Mouse (Mus musculus): ENCODE results near the gene Parva.

Gene Parva

DNA sequence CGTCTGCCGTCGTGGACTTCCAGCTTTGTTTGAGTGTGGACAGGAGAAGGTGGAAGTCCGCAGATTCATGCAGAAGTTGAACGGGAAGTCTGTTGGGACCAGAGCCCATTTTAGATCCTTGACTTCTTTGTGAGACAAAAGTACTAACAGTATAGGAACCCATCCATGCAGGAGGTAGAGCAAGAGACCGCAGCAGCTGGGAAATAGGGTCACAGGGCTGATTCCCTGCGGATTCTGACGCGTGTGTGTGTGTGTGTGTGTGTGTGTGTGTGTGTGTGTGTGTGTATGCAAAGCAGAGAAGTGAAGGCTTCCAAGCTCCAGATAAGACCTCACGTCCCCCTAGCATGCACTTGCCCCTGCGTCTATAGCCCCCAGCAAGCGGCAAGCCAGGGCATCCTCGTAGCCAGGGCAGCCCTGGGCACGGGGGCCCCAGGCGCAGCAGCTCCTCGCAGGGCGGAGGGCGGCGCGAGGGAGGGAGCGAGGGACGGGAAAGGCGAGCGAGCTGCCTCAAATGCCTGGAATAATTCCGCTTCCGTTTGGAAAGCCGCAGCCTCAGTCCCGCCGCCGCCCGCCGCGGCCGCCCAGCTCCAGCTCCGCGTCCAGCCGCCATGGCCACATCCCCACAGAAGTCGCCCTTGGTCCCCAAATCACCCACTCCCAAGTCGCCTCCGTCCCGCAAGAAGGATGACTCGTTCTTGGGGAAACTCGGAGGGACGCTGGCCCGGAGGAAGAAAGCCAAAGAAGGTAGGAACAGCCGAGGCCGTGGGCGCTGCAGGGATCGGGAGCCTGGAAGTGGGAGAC is at the start of gene Parva:
Gene Parva (plus strand): TSS at position 149 of the 801 bp plus-strand sequence.
- no peak for DNase-seq (ENCODE audit: low spot score in 2 of 2)

DNA sequence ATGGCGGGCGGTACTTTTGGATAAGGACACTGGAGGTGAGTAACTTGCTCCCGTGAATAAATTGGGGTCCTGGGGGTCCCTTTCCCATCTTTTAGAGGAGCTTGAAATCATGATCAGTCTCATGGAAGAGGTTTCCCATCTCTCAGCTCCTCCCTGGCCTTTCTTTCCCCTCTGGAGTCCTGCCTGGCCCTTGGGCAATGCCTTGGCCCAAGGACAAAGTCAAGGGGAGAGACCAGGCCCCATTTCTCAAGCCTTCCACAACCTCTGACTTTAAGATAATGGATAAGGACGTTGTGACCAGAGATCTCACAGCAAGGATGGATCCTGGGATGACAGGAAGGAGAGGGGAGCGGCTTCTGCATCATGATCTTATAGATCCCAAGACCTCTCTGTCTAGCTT is 49.2 kb upstream of the Parva start:
- no peak for DNase-seq (ENCODE audit: low spot score in 2 of 2)

DNA sequence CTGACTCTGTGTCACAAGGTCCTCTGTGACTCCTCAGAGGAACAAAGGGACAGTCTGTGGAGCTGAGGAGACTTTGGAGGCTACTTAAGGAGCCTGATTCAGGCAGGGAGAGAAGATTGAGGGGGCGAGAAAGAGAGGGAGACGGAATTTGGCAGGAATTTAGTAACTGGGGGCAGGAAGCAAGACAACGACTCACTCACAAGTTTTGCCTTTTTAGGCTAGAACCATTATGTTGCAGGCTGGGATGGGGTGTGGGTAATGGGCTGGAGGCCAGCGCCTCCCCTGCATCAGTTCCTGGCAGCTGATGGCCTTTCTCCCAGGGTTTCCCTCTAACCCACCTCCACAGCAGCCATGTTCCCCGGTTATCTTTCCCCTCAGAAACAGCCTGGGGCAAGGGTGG is 48.8 kb upstream of the Parva start:
- DNase-seq (ENCODE audit: low spot score in 2 of 2): no peak

DNA sequence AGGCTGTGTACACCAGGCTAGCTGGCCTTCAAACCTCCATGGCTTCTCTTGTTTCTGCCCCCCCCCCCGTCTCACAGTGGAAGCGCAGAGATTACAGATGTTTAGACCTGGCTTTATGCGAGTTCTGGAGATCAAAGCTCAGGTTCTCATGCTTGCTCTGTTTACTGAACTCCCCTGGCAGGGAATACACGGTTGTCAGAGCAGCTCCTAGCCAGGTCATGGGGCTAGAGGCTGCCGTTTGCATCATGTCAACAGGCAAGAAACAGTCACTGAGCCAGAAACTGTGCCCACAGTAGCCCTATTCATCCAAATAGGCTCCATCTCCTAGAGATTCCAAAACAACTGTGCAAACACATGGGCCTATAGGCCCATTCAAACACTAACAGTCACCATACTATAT is 40.8 kb upstream of the Parva start:
- DNase-seq (ENCODE audit: low spot score in 2 of 2): no peak

DNA sequence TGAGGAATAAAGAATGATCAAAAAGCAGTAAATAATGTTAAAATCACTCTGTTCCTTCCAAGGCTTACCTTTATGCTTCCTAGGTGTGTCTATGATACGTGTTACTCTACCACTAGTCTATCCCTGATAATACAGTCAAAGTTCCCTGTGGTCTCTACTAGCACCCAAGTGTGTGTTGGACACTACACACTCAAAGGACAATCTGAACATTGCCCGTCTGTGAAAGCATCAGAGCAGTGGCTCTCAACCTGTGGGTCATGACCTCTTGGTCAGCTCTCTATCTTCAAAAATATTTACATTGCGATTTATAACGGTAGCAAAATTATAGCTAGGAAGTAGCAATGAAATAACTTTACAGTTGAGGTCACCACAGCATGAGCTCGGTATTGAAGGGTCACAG is 39.4 kb upstream of the Parva start:
- DNase-seq (ENCODE audit: low spot score in 2 of 2): no peak

DNA sequence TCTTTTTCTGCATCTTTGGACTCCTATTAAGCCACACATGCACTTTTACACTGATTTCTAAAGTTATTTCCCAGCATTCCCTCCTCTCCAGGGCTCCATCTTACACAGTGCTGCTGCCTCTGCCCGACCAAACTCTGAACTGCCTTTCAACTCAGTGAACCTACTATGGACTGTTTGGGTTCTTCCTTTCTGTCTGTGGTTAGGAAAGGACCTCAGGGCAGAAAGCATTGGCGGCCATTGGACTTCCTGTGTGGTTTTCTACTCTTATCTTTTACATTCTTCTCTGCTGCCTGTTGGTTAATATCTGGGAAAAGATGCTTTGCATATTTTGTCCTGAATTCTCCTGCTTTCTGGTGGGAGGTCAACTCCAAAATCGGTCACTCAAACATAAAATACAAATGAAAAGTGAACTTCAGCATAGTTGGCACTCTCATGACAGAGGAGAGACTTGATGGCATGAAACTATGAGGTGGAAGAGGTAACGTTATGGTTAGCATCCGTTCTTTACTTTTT is 38.9 kb upstream of the Parva start:
- DNase-seq (ENCODE audit: low spot score in 2 of 2): no peak

DNA sequence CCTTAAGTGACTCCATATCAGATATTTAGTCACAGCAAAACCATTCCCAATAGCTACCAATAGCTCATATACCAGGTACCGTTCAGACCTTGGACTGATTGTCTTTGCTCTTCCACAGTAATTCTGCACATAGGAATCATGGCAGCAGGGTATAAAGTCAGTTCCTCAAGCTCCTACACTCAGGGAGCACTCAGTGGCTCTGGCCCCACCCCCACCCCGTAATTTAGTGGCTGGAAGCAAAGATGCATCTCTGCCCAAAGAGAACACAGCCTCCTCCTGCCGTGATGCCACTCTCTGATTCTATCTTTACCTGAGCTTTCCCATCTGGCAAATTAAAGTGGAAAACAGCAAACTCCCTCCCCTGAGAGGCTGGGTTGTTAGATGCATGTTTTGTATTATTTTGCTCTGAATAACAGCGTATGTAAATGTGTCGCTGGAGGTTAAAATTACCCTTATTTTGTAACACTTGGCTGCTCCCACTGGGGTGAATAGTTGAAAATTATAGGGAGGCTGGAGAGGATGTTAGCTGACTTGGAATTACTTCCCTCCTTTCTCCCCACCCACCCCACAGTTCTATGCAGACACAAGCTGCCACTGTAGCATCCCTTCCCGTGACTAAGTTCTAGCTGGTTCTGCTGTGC is 37.6 kb upstream of the Parva start:
- DNase-seq (ENCODE audit: low spot score in 2 of 2): no peak

DNA sequence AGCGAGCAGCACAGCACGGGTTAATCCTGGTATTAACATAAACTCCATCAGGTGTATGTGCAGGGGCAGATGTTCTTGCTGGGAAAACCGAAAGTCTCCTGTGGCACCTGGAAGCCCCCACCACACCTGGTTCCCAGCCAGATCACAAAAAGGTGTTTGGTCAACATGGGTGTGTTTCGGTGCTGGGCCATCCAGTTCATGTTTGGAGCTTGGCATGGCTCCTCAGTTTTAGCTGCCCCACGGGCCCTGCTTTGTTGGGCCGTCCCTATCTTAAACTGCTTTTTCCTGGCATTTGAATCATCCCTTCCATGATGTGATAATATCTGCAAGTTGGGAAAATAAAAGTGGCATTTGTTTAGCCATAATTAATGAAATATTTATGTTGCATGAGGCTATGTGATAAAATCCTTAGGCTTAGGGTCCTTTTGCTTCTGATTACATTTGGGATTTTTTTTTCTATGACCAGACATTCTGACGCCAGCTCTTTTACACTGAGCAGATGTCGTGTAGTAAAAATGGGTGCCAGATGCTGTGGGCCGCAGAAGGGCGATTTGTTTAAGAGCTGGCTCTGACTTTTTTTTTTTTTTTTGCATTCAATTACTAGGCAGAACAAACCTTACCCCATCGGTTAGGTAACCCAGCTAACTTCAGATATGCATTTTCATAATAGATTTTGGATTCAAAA is 36.9 kb upstream of the Parva start:
- no peak for DNase-seq (ENCODE audit: low spot score in 2 of 2)

DNA sequence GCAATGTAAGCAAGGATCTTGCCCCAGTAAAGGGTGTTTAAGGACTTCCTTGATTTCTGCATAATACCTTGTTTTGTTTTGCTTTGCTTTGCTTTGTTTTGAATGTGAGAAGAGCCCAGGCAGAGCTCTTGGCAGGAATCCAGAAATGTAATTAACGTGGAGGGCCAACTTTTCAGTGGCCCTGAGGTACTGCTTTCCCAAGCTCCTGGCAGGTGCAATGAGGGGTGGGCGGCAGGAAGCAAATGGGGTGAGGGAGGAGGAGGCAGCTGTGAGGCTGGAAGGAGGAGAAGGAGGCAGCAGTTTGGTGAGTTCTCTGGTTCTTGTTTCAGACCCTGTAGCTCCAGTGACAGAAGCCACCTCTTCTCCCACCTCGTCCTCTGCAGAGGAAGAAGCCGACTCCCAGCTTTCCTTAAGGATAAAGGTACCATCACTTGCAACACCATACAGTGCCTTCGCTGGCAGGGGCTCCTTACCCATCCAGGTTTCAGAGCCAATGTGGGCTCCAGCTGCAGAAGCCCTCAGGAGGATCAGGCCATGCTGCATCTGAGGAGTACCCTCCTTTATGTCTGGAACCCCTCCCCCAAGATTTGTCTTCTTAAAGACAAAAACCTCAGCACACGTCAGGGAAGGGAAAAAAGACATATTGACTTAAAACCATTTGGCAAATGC is 36.2 kb upstream of the Parva start:
- no peak for DNase-seq (ENCODE audit: low spot score in 2 of 2)

DNA sequence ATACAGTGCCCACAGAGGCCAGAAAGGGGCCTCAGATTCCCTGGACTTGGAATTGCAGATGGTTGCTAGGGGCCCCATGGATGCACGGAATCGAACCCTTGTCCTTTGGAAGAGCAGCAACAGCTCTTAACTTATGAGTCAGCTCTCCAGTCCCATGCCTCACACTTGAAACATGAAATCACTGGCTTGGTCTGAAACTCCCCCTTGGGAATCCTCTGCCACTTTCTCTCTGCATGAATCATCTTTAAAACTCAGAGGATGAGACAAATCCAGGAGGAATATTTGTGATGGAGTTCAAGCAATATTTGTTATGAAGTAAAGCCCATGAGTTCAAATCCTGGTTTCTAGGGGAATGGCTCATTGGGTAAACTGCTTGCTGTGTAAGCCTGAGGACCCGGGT is 29.5 kb upstream of the Parva start:
- DNase-seq (ENCODE audit: low spot score in 2 of 2): no peak

DNA sequence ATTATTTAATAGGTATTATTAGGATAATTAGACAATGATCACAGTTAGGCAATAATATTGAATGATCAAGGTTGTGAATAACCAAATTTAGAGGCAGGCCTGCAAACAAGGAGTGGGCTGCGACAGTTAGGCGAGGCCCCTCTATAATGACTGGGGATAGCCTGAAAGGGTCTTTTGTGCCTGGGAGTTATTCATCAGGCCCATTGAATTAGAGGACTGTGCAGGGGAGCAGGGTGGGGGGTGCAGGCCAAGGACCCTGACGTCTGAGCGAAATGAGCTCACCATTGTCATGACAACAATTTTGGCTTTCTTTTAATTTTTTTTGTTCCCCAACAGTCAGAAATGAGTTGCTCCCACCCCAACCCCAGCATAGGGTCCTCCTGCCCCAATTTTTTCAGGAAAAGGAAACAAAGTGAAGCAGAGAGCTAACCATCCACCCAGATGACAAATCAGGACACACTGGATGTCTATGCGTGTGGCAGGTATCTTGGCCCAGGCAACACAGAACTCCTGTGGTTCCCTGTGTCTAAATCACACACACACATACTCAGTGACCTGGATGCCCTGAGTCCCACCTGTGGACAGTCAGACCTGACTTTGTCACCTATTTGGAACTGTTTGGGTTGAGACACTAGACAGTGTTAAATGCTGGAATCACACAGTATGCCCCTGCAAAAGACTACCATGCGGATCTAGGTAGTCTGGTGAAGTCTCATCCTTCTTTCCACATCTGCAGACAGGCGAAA is 27.7 kb upstream of the Parva start:
- no peak for DNase-seq (ENCODE audit: low spot score in 2 of 2)

DNA sequence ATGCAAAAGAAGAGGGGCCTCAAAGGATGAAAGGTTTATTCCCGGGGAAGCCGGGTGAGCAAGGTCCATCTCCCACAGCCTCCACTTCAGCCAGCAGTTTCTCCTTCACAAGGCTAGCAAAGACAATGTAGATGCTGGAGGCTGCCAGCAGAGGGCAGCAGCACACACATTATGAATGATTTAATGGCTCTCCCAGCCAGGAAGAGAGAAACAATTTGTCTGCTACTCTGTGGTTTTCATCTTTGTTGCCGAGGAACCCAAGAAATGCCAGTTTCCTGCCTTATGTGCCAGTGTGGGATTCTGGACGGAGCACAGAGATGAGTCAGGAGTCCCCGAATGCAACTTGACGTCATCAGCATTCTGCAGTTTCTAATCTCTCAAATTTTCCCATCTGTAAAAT is 27.1 kb upstream of the Parva start:
- DNase-seq (ENCODE audit: low spot score in 2 of 2): peak; percentile 20 to 72

DNA sequence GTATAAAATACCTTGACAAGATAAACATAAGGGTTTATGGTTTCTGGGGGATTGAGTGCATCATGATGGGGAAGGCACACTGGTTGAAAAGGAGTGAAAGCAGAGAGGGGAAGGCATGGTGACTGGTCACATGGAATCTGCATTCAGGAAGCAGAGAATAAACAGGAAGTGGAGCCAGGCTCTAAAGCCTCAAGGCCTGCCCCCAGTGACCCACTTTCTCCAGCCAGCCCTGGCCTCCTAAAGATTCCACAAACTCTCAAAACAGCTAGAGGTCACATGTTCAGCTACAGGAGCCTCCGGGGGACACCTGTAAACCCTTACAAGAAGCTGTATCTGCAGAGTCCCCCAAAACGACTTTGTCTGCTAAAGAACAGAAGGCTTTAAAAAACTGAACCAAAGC is 22.2 kb upstream of the Parva start:
- DNase-seq (ENCODE audit: low spot score in 2 of 2): no peak

DNA sequence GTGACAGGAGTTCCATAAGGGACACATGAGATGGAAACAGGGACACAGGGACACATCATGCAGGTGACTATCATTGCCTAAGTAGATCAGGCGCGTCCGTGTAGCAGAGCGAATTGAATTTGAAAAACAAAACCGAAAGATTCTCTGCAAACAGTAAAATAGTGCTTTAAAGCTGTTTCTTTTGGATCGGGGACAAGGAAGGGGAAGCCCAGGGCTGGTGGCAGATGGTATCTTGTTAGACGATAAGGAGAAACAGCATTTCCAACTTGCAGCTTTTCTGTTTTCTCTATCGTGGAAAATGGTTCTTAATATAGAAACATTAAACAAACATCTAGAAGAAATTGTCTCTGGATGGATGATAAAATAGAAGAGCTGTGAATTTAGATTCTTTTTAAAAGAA is 21.7 kb upstream of the Parva start:
- no peak for DNase-seq (ENCODE audit: low spot score in 2 of 2)

DNA sequence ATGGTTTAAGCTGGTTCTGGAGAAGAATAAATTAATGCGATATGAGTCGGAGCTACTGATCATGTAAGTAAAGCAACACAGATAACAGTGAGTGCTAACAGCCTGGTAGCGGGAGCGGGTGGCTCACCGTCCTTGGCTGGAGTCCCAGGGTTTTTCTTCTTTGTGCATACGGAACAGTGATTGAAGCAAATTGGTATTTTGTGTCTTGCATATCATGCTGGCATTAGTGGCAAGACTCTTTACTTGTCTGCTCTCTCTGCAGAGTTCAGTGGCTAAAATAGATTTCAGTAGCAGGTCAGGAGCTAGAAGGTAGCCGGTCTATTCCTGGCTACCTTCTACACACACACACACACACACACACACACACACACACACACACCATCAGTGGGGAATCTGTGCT is 19.7 kb upstream of the Parva start:
- DNase-seq (ENCODE audit: low spot score in 2 of 2): no peak

DNA sequence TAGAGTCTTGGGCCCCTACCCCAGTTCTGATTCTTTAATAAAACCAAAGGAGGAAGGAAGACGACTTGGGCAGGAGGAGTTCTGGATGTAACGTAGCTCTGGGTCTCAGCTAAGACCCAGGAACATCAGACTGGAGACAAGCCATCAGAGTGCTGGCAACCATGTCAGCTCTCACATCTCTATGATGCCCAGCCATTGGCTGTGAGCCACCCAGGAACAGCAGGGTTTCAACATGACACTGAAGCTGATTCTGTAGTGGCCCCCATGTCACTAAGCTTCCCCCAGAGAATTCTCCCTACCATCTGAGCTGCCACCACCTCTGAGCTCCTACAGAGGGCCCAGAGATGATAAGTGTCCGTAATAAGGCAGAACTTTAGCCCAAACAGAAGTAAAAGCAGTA is 17.3 kb upstream of the Parva start:
- DNase-seq (ENCODE audit: low spot score in 2 of 2): no peak

DNA sequence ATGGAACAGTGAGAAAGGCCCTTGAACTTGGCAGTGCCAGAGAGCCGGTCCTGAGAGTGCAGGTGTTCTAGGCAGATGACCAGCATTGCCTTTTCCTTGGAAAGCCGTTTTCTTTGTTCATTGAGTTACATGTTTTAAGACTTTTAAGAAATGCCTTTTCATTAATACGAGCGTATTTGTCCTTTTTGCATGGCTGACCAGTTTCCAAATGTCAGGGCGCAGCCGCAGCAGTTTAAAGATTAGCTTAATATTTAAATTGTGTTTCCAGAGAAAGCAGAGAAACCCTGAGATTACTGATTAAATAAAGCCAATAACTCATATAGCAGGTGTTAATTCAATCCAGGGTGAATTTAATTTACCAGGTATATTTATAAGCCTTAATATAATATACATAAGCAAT is 14.0 kb upstream of the Parva start:
- DNase-seq (ENCODE audit: low spot score in 2 of 2): no peak

DNA sequence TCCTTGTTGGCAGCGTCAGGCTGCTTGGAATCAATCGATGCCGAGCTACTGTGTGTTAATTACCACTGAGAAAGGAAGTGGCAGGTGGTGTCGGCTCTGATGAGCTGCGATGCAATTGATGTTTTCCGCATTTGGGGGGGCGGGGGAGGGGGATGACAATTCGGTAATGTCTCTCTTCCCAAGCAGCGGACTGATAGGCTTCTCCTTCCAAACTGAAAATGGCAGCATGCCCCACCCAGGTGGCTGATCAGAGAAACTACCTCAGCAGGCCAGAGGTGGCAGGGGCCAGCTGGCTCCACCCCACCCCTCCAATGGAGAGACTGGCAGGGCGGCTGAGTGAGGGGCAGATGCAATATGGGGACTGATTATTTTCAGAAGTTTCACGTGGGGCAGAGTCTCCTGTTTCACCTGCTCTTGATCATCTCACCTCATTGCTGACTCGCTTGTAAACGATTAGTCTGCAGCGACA is 11.2 kb upstream of the Parva start:
- DNase-seq (ENCODE audit: low spot score in 2 of 2): no peak

DNA sequence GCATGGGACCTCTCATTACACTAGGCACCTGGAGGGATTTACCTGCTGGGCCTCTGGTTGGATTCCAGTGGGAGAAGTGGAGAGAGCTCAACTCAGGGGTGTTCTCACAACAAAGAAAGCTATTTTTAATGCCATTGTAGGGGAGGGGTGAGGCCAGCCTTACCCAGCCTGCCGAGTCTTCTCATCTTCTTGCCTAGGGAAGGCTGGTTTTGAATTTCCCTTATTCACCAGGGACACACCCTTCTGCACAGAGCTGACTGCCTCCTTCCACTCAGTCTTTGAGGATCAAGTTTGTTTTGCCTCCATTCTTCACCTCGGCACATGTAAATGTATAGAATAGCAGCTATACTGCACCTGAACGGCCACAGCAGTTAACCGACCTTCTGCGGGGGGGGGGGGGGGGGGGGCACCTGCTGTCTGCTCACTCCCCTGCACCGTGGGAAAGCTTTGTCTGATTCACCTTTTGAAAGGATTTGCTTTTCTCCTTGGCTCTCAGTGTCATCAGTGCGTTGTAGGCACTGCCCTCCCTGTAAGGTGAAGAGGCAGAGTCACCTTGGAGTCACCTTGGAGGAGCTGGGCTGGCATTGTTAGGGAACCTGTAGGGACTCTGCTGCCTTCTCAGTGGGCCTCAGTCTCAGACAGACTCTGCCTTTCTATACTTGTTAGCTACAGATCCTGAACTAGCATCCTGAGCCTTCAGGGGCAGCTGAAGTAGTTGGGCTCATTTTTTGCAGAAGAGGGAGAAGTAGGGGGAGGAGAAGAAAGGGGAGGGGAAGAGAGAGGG is 10.4 kb upstream of the Parva start:
- no peak for DNase-seq (ENCODE audit: low spot score in 2 of 2)

DNA sequence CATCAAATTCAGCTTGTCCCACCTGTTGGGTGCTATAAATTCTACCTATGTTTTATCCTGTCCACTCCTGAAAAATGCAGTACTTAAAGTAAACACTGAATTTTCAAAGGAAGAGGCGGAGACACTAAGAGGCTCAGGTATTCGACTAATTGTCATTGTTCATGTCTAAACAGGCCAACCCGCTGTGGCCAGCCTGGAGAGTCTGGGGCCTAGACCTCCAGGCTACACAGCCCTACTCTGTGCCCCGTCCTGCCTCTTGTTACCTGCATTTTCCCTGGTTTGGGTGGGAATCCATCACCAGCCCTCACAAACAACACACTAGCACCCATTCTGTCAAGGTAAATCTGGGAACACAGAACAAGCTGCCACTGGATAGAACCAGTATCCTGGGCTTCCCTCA is 9.7 kb upstream of the Parva start:
- DNase-seq (ENCODE audit: low spot score in 2 of 2): no peak

DNA sequence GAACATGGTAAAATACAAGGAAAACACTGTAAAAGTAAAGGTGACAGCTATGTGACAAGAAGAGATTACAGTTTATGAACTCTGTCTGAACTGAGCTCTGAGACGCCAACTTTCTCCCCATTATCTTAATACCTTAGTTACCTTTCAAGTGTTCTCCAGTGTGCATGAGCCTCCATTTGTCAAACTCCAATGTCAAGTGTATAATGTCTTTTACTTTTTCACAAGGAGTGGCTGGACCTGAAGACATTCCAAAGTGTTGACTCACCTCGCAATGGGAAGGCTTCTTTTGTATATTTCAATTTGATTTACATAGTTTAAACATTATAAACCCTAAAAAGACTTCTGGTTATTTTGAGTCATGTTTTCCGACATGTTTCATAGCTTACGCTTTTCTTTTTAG is 3.9 kb upstream of the Parva start:
- DNase-seq (ENCODE audit: low spot score in 2 of 2): no peak
